Mouse (Mus musculus) embryo, embryonic 11 days (tissue): Measurements from ENCODE around the gene Zfp655.
"Not testable (repeated sequence)": the region's sequence is repeated elsewhere in the genome, so short reads cannot be mapped to it uniquely, and the experiment has no call there.

Source experiments
- DNase-seq: peaks from one replicate; pipeline ENCODE4 v3.0.0-alpha.2; 2015

The Zfp655 gene

DNA sequence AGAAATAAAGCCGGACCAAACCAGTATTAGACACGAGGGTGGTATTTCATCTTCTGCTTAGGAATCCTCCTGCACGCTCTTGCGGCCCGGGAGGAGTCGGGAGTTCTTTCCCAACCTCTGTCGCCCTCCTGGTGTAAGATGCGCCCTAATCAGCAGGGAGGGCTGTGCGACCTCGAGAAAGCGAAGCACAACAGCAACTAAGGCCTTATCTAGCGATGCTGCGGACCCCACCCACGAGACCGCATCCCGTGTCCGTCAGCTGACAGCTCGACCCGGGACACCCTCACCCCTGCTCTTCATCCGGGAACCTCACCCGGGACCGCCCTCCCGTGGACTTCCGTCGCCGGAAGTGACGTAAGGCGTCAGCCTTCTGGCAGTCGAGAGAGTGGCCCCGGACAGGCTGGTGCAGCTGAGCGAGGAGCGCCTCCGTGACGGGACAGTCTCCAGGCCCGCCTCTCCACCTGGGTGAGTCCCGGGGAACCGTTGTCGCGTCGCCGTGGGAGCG lies at the start of gene Zfp655:
Gene Zfp655, plus strand, starts transcription at position 349 of the 505 bp plus-strand sequence.
- DNase-seq = peak; percentile 96

DNA sequence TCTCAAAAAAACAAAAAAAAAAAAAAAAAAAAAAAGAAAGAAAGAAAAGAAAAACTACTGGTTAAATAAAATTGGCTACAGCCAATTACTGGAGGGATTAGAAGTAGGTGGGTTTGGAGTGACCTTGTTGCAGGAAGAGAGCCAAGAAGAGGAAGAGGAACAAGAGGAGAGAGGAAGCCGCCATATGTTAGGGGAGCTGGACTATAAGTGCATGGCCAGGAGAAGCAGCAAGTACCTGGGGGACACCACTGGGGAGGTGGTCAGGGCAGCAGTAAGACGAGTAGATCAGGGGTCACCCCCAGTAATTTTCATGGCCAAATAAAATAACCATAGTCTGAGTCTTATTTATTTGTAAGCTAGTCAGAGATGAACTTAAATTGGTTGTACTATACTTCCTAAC lies 46.3 kb upstream of the Zfp655 start:
- no peak for DNase-seq

GRCm38 (mm10) chr5:145189416-145189815 lies 42.1 kb upstream of the Zfp655 start:
- DNase-seq = no peak

DNA sequence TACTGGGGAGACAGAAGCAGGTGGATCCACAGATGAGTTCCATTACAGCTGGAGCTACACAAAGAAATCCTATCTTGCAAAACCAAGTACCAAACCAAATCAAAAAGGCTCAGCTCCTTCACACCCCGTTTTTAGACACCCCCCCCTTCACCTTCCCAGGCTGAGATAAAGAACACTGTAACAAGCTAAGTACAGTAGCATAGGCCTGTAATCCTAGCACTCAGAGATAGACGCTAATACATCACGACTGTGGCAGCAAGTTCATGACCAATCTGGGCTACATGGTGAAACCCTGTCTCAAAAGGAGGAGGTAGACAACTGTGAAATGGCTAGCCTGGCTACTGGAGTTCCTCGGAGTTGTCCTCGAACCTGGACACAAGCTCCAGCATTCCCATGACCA lies 41.1 kb upstream of the Zfp655 start:
- no peak for DNase-seq

DNA sequence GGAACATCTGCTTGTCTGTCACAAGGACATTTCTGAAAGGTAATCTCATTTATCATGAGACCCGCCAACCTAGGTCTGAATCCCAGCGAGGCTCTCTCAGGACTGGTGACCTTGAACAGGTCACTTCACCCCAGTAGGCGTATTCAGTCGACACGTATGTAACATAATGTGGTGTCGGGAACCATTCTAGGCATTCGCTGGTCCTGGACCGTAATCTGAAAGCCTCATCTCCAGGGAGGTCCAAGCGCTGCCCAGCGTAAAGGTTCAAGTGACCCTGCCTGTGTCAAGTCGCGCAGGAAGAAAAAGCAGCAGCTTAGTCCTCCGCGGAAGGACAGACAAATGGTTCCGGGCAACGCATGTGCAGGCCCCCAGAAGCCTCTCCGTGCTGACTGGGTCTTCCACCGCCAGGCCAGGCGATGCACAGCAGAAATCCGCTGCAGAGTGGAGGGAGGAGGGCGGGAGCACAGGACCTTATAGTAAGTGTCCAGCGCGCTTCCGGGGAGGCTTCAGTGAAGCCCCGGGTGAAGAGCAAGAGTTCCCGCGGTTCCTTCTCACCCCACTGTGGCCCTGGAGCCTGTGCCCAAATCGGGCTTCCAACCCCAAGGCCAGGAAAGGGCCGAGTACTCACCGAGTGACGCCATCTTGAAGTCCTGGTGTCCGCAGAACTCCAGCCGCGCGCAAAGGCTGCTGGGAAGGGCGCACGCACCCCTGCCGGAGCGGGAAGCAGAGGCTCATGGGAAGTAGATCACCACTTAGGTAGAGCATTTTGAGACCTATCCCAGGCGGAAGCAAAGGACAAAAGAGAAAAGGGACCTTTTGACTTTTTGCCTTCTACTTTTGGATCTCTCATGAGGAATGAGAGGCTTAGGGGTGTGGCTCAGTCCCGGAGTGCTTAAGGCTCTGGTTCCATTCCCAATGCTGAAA lies 40.4 kb upstream of the Zfp655 start:
- DNase-seq = peak; percentile 95

GRCm38 (mm10) chr5:145191962-145192361 lies 39.6 kb upstream of the Zfp655 start, which contains the start of gene Atp5j2:
Gene Atp5j2, minus strand, starts transcription at chr5:145192062.
- no peak for DNase-seq

- no peak for DNase-seq
Observed at GRCm38 (mm10) chr5:145200387-145200786, 31.1 kb upstream of the Zfp655 start.

- peak; percentile 93 for DNase-seq
Observed at GRCm38 (mm10) chr5:145201321-145201991, 30.1 kb upstream of the Zfp655 start, which contains the start of gene Zkscan14. Gene Zkscan14, minus strand, starts transcription at chr5:145201868.

DNA sequence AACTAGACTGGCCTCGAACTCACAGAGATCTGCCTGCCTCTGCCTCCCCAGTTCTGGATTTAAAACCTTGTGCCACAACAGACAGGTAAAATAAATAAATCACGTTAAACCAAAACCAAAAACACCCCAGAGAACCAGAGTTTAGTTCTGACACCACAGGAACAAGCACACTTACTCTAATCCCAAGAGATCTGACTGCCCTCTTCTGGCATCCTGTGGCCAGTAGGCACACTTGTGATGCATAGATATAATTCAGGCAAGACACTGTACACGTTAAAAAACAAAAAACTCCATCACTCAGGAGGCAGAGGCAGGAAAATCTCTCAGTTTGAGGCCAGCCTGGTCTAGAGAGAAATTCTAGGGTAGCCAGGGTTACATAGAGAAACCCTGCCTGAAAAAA lies 29.1 kb upstream of the Zfp655 start:
- DNase-seq = no peak

- DNase-seq = peak; percentile 98
Observed at GRCm38 (mm10) chr5:145203936-145204691, 27.4 kb upstream of the Zfp655 start, which contains the start of gene Zkscan5. Gene Zkscan5, plus strand, starts transcription at chr5:145204562.

- DNase-seq = no peak
Observed at GRCm38 (mm10) chr5:145205041-145205440, 26.5 kb upstream of the Zfp655 start.

DNA sequence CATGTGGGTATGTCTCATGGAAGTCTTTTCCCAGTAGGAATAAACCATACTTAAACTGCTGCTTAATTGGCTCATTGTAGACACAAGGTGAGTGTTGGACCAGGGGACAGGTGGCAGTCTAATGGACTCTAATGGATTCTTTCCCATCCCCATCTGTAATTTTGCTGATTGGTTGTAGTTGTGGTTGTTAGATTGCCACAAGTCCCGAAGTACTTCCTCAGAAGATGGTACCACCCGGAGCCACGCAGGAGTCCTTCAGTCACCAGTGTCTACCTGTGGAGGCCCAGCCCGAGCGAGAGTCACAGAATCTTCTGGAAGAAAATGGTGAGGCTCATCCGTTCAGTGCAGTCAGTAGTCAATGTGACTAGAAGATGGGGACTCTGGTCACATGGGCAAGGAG lies 24.1 kb upstream of the Zfp655 start:
- no peak for DNase-seq

- DNase-seq = no peak
Observed at GRCm38 (mm10) chr5:145207954-145208353, 23.6 kb upstream of the Zfp655 start.

- not testable (repeated sequence) for DNase-seq
Observed at GRCm38 (mm10) chr5:145208391-145208790, 23.1 kb upstream of the Zfp655 start.

DNA sequence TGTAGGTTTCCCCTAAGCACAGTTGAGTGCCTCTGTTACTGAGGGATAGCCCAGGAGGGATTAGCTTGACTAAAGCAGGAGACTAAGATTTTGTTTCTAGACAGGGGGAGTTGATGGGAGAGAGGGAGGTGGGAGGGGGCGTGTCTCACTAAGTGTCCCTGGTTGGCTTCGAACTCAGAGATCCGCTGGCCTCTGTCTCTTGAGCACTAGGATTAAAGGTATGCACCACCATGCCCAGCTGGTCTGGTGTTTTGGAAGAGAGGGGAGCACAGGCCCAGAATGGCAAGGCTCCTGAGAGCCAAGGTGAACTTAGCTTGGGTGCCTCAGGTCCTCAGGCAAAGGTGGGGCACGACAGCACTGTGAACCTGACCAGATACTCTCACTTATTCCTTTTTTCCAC lies 20.2 kb upstream of the Zfp655 start:
- no peak for DNase-seq

GRCm38 (mm10) chr5:145212216-145212615 lies 19.3 kb upstream of the Zfp655 start:
- no peak for DNase-seq

GRCm38 (mm10) chr5:145213505-145213904 lies 18.0 kb upstream of the Zfp655 start:
- no peak for DNase-seq

- no peak for DNase-seq
Observed at GRCm38 (mm10) chr5:145214679-145215078, 16.8 kb upstream of the Zfp655 start.

DNA sequence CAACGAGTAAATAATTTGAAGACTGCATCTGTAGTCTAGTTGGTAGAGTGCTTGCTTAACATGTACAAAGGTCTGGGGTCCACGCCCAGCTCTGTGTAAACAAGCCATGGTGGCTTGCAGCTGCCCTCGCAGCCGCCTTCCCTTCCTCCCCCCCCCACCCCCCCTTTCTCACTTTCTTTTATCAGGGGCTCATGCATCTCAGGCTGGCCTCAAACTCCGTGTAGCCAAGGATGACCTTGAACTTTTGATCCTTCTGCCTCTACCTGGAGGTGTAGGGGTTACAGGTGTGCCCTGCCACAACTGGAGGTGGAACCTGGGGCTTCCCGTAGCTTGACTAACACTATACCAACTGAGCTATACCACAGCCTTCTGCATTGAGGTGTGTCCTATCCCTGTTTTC lies 13.8 kb upstream of the Zfp655 start:
- no peak for DNase-seq

GRCm38 (mm10) chr5:145218206-145218605 lies 13.3 kb upstream of the Zfp655 start:
- no peak for DNase-seq

DNA sequence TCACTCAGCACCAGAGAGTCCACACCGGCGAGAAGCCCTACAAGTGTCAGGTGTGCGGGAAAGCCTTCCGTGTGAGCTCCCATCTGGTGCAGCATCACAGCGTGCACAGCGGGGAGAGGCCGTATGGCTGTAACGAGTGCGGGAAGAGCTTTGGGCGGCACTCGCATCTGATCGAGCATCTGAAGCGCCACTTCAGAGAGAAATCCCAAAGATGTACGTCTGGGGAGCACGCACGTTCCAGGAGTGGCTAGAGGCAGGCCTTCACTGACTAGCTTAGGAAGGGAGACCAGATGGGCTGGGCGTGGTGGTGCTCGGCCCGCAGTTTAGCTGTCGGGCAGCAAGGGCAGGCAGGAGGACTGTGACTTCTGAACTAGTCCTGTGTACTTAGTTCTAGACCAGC lies 12.8 kb upstream of the Zfp655 start:
- no peak for DNase-seq

DNA sequence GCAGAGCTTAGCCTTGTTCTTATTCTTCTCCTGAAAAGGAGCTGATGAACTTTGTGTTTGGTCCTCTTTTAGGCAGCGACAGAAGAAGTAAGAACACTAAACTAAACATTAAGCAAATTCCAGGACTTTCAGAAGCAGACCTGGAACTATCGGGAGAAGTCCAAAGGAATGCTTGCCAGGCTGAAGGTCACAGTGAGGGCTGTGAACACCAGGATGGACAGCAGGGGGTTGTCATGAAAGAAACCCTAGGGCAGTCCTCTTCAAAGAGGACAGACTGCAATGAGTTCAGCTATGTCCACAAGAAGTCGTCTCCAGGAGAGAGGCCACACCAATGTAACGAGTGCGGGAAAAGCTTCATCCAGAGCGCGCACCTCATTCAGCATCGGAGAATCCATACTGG lies 11.5 kb upstream of the Zfp655 start:
- DNase-seq = no peak

DNA sequence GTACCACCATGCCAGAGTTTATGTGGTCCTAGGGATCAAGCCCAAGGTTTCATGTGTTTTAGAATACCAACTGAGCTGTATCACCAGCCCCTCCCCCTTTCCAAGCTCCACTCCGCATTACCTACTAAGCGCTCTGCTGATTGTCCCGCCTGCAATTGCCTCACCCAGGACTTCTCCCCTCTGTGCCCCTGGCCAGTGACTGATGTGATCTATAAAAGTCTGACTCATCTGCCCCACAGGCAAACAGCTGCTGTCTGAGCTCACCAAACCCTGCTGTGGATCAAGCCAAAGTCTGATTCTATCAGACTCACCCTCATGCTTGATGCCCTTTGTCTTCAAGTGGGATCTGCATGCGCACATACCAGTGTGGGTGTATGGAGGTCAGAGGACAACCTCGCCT lies 8.7 kb upstream of the Zfp655 start:
- DNase-seq = no peak
